Mouse (Mus musculus): ENCODE measurements around the gene Ghitm. TPM values are rescaled to one million over a fixed set of nuclear protein-coding genes. Genes with fewer than 3 reads are reported as not detected.
A peak's percentile ranks its signal among the peaks of the same experiment; 100 is the strongest.
"Not testable (repeated sequence)": the region's sequence is repeated elsewhere in the genome, so short reads cannot be mapped to it uniquely, and the experiment has no call there.

Gene Ghitm
- total RNA-seq (2018; cell fraction: chromatin; rRNA removed) = 100 to 1,000 TPM in 15 of 26 experiments, 10 to 100 TPM in 11; 42.8 to 266 (median 111) TPM
- 100 to 1,000 TPM; 172 to 434 (median 280) TPM for total RNA-seq (2018; cell fraction: cytosol; rRNA removed)
- 100 to 1,000 TPM in 21 of 26 experiments, 10 to 100 TPM in 5; 71.6 to 307 (median 164) TPM for total RNA-seq (2018; cell fraction: nucleus; rRNA removed)
- polyA plus RNA-seq (2018) = 196 to 220 TPM (median 209 TPM) in 3 replicates

DNA sequence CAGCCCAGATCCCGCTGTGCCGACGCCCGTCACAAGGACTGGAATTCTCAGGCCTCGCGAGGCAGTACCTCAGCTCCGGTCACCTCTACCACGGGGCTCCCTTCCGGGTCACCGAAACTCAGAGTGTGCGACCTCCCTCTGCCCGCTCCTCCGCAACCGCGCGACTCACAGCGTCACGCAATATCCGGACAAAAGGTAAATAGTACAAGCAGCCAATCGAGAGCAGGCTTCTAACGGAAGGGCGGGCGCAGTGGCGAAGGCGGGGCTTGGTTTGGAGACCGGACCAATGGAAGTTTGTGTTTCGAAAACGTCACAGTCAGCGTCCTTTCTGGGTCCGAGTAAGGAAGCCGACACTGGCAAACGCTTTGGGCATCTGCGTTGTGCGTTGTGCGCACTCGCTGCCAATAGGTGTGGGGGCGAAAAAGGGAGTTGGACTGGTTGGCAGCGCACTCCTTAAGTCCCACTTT, at the start of gene Ghitm:
TSS of gene Ghitm (minus strand) at position 146 of the 467 bp plus-strand sequence.
- H3K36me3 ChIP-seq (ENCODE audit: inconsistent target) = peaks cover 28% of the 10 kb centered on the region
- under 1% methylated on average over 38 of the region's 38 CpGs for WGBS (ENCODE audit: missing documents)
- peaks cover 48% of the 10 kb centered on the region for H3K79me2 ChIP-seq (ENCODE audit: inconsistent target)
- peak within 1 kb of the TSS; percentile 75 for H3K27ac ChIP-seq
- peak within 1 kb of the TSS; percentile 76 for H3K4me3 ChIP-seq (ENCODE audit: inconsistent target)

GRCm38 (mm10) chr14:37184871-37185270, 49.8 kb upstream of the Ghitm start:
- Histone ChIP-seq H3K36me3 (ENCODE audit: inconsistent target) (no peaks in the 10 kb centered on the region), H3K4me3 (ENCODE audit: inconsistent target) (no peak overlapping the region), H3K27ac (no peak overlapping the region), H3K79me2 (ENCODE audit: inconsistent target) (no peaks in the 10 kb centered on the region)
- WGBS (ENCODE audit: missing documents) = 92% methylated on average over 2 of the region's 2 CpGs

DNA sequence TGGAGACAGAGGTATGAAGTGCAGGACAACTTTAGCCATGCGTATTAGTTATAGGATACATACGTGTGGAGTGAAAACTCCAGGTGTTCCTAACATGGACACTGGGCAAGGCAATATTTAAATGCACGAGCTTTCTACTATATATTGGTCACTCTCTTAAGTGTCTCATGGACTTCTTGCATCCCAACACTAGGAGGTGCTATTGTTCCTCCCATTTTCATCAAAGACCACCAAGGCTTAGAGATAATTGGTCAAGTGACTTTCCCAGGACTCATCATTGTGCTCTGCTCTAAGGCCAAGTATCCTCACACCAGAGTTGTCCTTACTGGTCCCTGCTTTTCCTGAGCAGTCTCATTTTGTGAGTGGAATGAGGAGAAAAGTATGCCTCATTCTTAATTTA, 39.4 kb upstream of the Ghitm start:
- WGBS (ENCODE audit: missing documents) = 80% methylated on average over 3 of the region's 3 CpGs
- no peaks in the 10 kb centered on the region for H3K36me3 ChIP-seq (ENCODE audit: inconsistent target)
- no peak overlapping the region for H3K27ac ChIP-seq
- no peaks in the 10 kb centered on the region for H3K79me2 ChIP-seq (ENCODE audit: inconsistent target)
- H3K4me3 ChIP-seq (ENCODE audit: inconsistent target) = no peak overlapping the region

- 82% methylated on average over 1 of the region's 1 CpGs for WGBS (ENCODE audit: missing documents)
- Histone ChIP-seq H3K4me3 (ENCODE audit: inconsistent target) (no peak overlapping the region), H3K79me2 (ENCODE audit: inconsistent target) (no peaks in the 10 kb centered on the region), H3K27ac (no peak overlapping the region), H3K36me3 (ENCODE audit: inconsistent target) (no peaks in the 10 kb centered on the region)
Observed at GRCm38 (mm10) chr14:37165266-37165926, 30.3 kb upstream of the Ghitm start.

- no peak overlapping the region for H3K27ac ChIP-seq
- no peak overlapping the region for H3K4me3 ChIP-seq (ENCODE audit: inconsistent target)
- no peaks in the 10 kb centered on the region for H3K36me3 ChIP-seq (ENCODE audit: inconsistent target)
- WGBS (ENCODE audit: missing documents) = 82% methylated on average over 4 of the region's 4 CpGs
- no peaks in the 10 kb centered on the region for H3K79me2 ChIP-seq (ENCODE audit: inconsistent target)
Observed at GRCm38 (mm10) chr14:37164392-37165032, 29.4 kb upstream of the Ghitm start.

- Histone ChIP-seq H3K79me2 (ENCODE audit: inconsistent target) (no peaks in the 10 kb centered on the region), H3K27ac (no peak overlapping the region), H3K4me3 (ENCODE audit: inconsistent target) (no peak overlapping the region), H3K36me3 (ENCODE audit: inconsistent target) (no peaks in the 10 kb centered on the region)
- 89% methylated on average over 4 of the region's 4 CpGs for WGBS (ENCODE audit: missing documents)
Observed at GRCm38 (mm10) chr14:37163277-37163956, 28.3 kb upstream of the Ghitm start.

DNA sequence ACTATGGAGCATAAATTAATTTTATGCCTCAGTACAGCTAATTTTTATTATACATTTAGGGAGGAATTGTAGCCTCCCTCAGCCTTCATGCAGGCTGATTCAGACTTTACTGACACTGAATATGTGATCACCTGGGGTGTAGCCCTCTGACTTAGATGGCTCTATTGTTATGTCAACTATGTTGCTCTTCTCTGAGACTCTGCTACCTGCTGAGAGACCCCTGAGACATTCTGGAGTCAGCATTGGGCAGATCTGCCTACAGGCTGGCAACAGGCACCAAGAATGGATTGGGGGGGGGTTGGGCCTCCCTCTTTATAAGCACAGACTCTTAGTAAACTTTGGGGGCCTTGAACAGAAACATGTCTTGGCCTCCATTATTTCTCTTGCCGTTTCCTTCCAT, 19.3 kb upstream of the Ghitm start:
- no peak overlapping the region for H3K4me3 ChIP-seq (ENCODE audit: inconsistent target)
- H3K36me3 ChIP-seq (ENCODE audit: inconsistent target) = no peaks in the 10 kb centered on the region
- no peak overlapping the region for H3K27ac ChIP-seq
- WGBS (ENCODE audit: missing documents) = 89% methylated on average over 1 of the region's 1 CpGs
- no peaks in the 10 kb centered on the region for H3K79me2 ChIP-seq (ENCODE audit: inconsistent target)

DNA sequence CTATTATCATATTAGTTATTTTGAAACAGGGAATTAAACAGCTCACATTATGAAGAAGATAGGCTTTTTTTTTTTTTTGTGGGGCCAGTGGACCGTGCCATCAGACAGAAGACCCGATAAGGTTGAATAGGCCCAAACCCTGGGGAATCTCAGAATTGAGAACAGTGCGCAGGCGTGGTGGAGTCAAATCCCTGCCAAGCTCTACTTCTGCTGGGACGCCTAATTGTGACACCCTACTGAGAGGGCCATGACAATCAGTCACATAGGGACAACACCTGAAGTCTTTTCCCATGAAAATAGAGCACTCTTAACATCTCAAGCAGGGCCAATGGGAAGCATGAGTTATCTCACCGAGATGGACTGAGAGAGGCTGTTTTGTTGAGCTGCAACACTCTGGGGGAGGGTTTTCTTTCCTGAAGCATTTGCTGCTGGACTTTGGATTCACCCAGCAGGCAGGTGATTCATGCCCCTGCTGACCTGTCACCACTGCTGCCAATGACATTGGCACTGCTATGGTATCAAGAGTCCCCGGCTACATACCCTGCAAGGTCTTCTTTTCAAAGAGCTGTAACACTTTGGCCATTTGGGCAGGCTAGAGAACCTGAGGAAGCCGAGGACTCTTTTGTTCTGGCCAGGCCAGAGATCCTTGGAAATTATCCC, 4.1 kb upstream of the Ghitm start:
- no peak overlapping the region for H3K27ac ChIP-seq
- 88% methylated on average over 8 of the region's 8 CpGs for WGBS (ENCODE audit: missing documents)
- no peak overlapping the region for H3K4me3 ChIP-seq (ENCODE audit: inconsistent target)
- H3K36me3 ChIP-seq (ENCODE audit: inconsistent target) = no peaks in the 10 kb centered on the region
- peaks cover 9% of the 10 kb centered on the region for H3K79me2 ChIP-seq (ENCODE audit: inconsistent target)

DNA sequence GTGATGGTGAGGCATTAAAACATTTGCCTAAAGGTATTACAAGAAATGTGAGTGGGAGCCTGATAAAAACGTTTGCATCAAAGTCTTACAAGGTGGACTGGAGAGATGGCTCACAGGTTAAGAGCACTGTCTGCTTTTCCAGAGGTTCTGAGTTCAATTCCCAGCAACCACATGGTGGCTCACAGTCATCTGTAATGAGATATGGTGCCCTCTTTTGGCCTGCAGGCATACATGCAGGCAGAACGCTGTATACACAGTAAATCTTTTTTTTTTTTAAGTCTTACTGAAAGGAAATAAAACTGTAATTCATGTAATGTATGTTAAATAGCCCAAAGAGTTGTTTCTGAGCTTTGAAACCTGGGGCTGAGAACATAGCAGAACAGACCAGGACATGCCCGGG, 2.5 kb upstream of the Ghitm start:
- not testable (repeated sequence) for H3K4me3 ChIP-seq (ENCODE audit: inconsistent target); H3K27ac ChIP-seq; H3K36me3 ChIP-seq (ENCODE audit: inconsistent target)
- 85% methylated on average over 2 of the region's 3 CpGs for WGBS (ENCODE audit: missing documents)
- peaks cover 25% of the 10 kb centered on the region for H3K79me2 ChIP-seq (ENCODE audit: inconsistent target)

DNA sequence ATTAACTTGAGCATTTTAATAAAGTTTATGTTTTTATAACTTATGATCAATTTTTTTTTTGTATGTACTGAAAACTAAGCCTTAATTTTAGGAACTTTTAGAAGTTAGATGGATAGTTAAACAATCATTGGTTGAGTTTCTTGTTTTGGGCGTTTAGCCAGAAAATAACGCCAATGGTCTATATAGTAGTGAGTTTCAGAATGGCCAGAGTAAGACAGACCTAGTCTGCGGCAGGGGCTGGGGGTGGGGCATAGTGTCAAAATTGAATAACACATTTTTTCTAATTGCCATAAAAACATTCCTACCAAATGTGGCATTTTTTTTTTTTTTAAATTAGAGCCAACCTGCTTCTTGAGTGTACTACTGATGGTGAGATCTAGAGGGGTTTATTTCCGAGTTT, 1.0 kb upstream of the Ghitm start:
- Histone ChIP-seq H3K36me3 (ENCODE audit: inconsistent target) (peaks cover 19% of the 10 kb centered on the region), H3K27ac (no peak overlapping the region), H3K79me2 (ENCODE audit: inconsistent target) (peaks cover 40% of the 10 kb centered on the region), H3K4me3 (ENCODE audit: inconsistent target) (peak overlapping the region; percentile 76; the same call in 1 of the 2 replicates)
- WGBS (ENCODE audit: missing documents) = 91% methylated on average over 4 of the region's 4 CpGs

- 3% methylated on average over 10 of the region's 10 CpGs for WGBS (ENCODE audit: missing documents)
- Histone ChIP-seq H3K4me3 (ENCODE audit: inconsistent target) (peak overlapping the region; percentile 76), H3K79me2 (ENCODE audit: inconsistent target) (peaks cover 45% of the 10 kb centered on the region), H3K27ac (peak overlapping the region; percentile 75; the same call in 1 of the 2 replicates), H3K36me3 (ENCODE audit: inconsistent target) (peaks cover 23% of the 10 kb centered on the region)
Observed at GRCm38 (mm10) chr14:37135671-37136070, 599 bp upstream of the Ghitm start.

DNA sequence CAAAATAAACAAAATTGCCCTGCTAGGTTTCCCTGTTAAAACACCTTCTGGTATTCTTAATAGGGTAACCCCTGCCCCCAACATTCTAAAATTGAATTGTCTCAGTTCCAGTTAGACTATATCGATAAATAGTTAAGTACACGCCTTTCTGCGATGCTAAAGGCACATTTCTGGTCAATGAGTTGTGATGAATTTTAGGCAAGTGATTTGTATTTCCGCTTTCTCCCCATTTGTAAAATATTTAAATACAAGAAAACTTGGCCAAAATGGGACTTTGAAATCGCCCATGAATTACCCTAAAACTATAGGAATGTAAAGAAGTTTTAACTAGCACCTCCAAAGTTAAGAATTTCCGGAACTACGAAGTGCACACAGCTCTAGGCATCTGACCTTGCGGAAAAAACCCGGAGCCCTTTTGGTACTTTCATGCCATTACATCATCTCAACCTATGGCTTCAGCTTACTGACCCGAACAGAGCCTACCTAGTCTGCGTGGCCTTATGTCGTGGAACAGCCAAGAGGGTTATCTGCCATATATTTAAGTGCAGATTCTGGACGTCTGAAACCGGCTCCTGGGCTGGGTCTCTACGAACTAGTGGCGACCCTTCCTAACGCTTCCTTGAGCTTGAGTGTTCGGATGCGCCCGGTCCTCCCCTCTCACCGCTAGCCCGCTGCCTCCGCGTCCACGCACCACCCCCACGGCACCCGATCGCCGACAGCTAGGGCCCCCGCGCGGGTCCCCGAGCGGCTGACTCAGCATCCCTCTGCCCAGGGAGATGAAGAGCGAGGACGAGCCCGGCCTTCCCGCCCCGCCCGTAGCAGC, 557 bp downstream of the Ghitm start:
- Histone ChIP-seq H3K36me3 (ENCODE audit: inconsistent target) (peaks cover 30% of the 10 kb centered on the region), H3K79me2 (ENCODE audit: inconsistent target) (peaks cover 48% of the 10 kb centered on the region), H3K4me3 (ENCODE audit: inconsistent target) (peak overlapping the region; percentile 76), H3K27ac (peak overlapping the region; percentile 75)
- 3% methylated on average over 40 of the region's 40 CpGs for WGBS (ENCODE audit: missing documents)

GRCm38 (mm10) chr14:37127652-37128051, 7.4 kb downstream of the Ghitm start:
- Histone ChIP-seq H3K4me3 (ENCODE audit: inconsistent target) (no peak overlapping the region), H3K79me2 (ENCODE audit: inconsistent target) (peaks cover 23% of the 10 kb centered on the region), H3K27ac (no peak overlapping the region), H3K36me3 (ENCODE audit: inconsistent target) (peaks cover 84% of the 10 kb centered on the region)
- 64% methylated on average over 4 of the region's 4 CpGs for WGBS (ENCODE audit: missing documents)
